Mouse (Mus musculus) forebrain, postnatal 0 days (tissue): Measurements from ENCODE around the gene Jade1. TPM values are rescaled to one million over a fixed set of nuclear protein-coding genes. Genes with fewer than 3 reads are reported as not detected.

ENCODE experiments used
- ATAC-seq: fragments of 200-750 bp; cut with Nextera tagmentation; 2 replicates; pipeline ENCODE4 v1.8.0; 2017; ENCODE audit warnings: mild to moderate bottlenecking, moderate library complexity
- DNase-seq: peaks from one replicate; pipeline ENCODE4 v3.0.0-alpha.2; 2015
- H3K27ac ChIP-seq: fragments of 300-500 bp; sonication (generic); 2 replicates; pipeline ENCODE4 v1.5.1; 2014; ENCODE audit warnings: low read depth, mild to moderate bottlenecking, antibody characterized with exemption, low read length, moderate library complexity, mixed read lengths
- H3K27me3 ChIP-seq: fragments of 300-500 bp; sonication (generic); 2 replicates; pipeline ENCODE4 v1.6.1; 2014; ENCODE audit warnings: mild to moderate bottlenecking, low read length, mixed read lengths; ENCODE audit not compliant: insufficient read depth
- H3K36me3 ChIP-seq: fragments of 300-500 bp; sonication (generic); 2 replicates; pipeline ENCODE4 v1.6.1; 2014; ENCODE audit warnings: mild to moderate bottlenecking, moderate library complexity; ENCODE audit not compliant: insufficient read depth
- H3K4me1 ChIP-seq: fragments of 300-500 bp; sonication (generic); 2 replicates; pipeline ENCODE4 v1.6.1; 2014; ENCODE audit warnings: antibody characterized with exemption; ENCODE audit not compliant: insufficient read depth
- H3K4me2 ChIP-seq: fragments of 300-500 bp; sonication (generic); 2 replicates; pipeline ENCODE4 v1.6.1; 2014; ENCODE audit warnings: low read depth, mild to moderate bottlenecking, moderate library complexity
- H3K4me3 ChIP-seq: fragments of 300-500 bp; sonication (generic); 2 replicates; pipeline ENCODE4 v1.5.1; 2014; ENCODE audit warnings: low read depth, low read length, mixed read lengths
- H3K9ac ChIP-seq: fragments of 300-500 bp; sonication (generic); 2 replicates; pipeline ENCODE4 v1.6.1; 2014; ENCODE audit warnings: mild to moderate bottlenecking
- H3K9me3 ChIP-seq: fragments of 300-500 bp; sonication (generic); 2 replicates; pipeline ENCODE4 v1.6.1; 2016; ENCODE audit warnings: low read length
- CTCF ChIP-seq: sonication (generic); IDR thresholded peaks from 2 replicates; pipeline ENCODE4 v1.5.1; 2016; ENCODE audit warnings: antibody characterized with exemption, control low read depth, low read depth
- WGBS: fragments of 180-500 bp; shearing (Covaris S2); extraction: QIAGEN DNeasy Blood & Tissue Kit; methylation state at CpG from one replicate; pipeline ENCODE4 v1.1.7; 2014; 5-methylcytosine and 5-hydroxymethylcytosine counted together
- polyA plus RNA-seq: library from polyadenylated mRNA; unstranded; fragments of >200 nt; fragmentation: Nextera tagmentation; extraction: Ambion mirVana; gene quantifications from 2 replicates; pipeline ENCODE4 v1.2.1, GENCODE M21; 2015
- total RNA-seq: library from RNA; depleted of rRNA; stranded (reverse); fragments of >200 nt; gene quantifications from 2 replicates; pipeline ENCODE4 v1.2.3, GENCODE M21; 2014

Gene Jade1
- total and polyA plus RNA-seq, 2 experiments from 2014 or later = 13.1 to 17.9 TPM

- Histone ChIP-seq H3K4me3 (no peak overlapping the region), H3K9ac (no peak overlapping the region), H3K27me3 (no peaks in the 10 kb centered on the region), H3K9me3 (no peaks in the 10 kb centered on the region), H3K4me1 (peaks cover 4% of the 10 kb centered on the region; the same call in 1 of the 2 replicates), H3K36me3 (peaks cover 33% of the 10 kb centered on the region), H3K4me2 (no peak overlapping the region), H3K27ac (no peak overlapping the region)
- 86% methylated on average over 20 of the region's 20 CpGs for WGBS
- no peak for DNase-seq
- TF ChIP-seq CTCF = 0 out of 2 replicates have a peak, but pooled peaks have one; percentile 9
- ATAC-seq = no peak
Measured at GRCm38 (mm10) chr3:41590695-41591559, 35.4 kb downstream of the Jade1 start.

GRCm38 (mm10) chr3:41591651-41592170, 36.2 kb downstream of the Jade1 start:
- 95% methylated on average over 14 of the region's 14 CpGs for WGBS
- Histone ChIP-seq H3K4me2 (no peak overlapping the region), H3K36me3 (peaks cover 36% of the 10 kb centered on the region)

GRCm38 (mm10) chr3:41592805-41593204, 37.3 kb downstream of the Jade1 start:
- TF ChIP-seq CTCF = no peak
- H3K9me3 ChIP-seq = no peaks in the 10 kb centered on the region
- peaks cover 41% of the 10 kb centered on the region for H3K36me3 ChIP-seq
- no peaks in the 10 kb centered on the region for H3K27me3 ChIP-seq
- H3K4me3 ChIP-seq = no peak overlapping the region
- 69% methylated on average over 7 of the region's 7 CpGs for WGBS
- ATAC-seq (no peak), DNase-seq (no peak)
- no peak overlapping the region for H3K27ac ChIP-seq
- H3K9ac ChIP-seq = no peak overlapping the region
- H3K4me2 ChIP-seq = no peak overlapping the region
- peaks cover 4% of the 10 kb centered on the region; the same call in 1 of the 2 replicates for H3K4me1 ChIP-seq

More at GRCm38 (mm10) chr3:41591651-41592170, 36.2 kb downstream of the Jade1 start:
- Histone ChIP-seq H3K4me3 (no peak overlapping the region), H3K4me1 (peaks cover 4% of the 10 kb centered on the region; the same call in 1 of the 2 replicates), H3K9ac (no peak overlapping the region), H3K9me3 (no peaks in the 10 kb centered on the region), H3K27ac (no peak overlapping the region), H3K27me3 (no peaks in the 10 kb centered on the region)
- ATAC-seq (no peak), DNase-seq (no peak)
- no peak for TF ChIP-seq CTCF

GRCm38 (mm10) chr3:41594097-41594879, 38.8 kb downstream of the Jade1 start:
- H3K9me3 ChIP-seq = no peaks in the 10 kb centered on the region
- ATAC-seq (no peak), DNase-seq (no peak)
- WGBS = 83% methylated on average over 9 of the region's 9 CpGs
- no peak overlapping the region for H3K27ac ChIP-seq
- peaks cover 41% of the 10 kb centered on the region for H3K36me3 ChIP-seq
- no peak overlapping the region for H3K4me3 ChIP-seq
- TF ChIP-seq CTCF = no peak
- no peaks in the 10 kb centered on the region for H3K27me3 ChIP-seq
- no peak overlapping the region for H3K9ac ChIP-seq
- no peaks in the 10 kb centered on the region for H3K4me1 ChIP-seq
- H3K4me2 ChIP-seq = no peak overlapping the region

GRCm38 (mm10) chr3:41595010-41595409, 39.5 kb downstream of the Jade1 start:
- Histone ChIP-seq H3K4me2 (no peak overlapping the region), H3K27me3 (no peaks in the 10 kb centered on the region), H3K4me3 (no peak overlapping the region), H3K27ac (no peak overlapping the region), H3K36me3 (peaks cover 36% of the 10 kb centered on the region), H3K9me3 (no peaks in the 10 kb centered on the region), H3K9ac (no peak overlapping the region), H3K4me1 (no peaks in the 10 kb centered on the region)
- no peak for TF ChIP-seq CTCF
- DNase-seq (no peak), ATAC-seq (no peak)
- 97% methylated on average over 4 of the region's 4 CpGs for WGBS

- DNase-seq (no peak), ATAC-seq (no peak)
- H3K9me3 ChIP-seq = no peaks in the 10 kb centered on the region
- no peak overlapping the region for H3K4me2 ChIP-seq
- H3K9ac ChIP-seq = no peak overlapping the region
- no peaks in the 10 kb centered on the region for H3K4me1 ChIP-seq
- H3K27me3 ChIP-seq = no peaks in the 10 kb centered on the region
- TF ChIP-seq CTCF = no peak
- no peak overlapping the region for H3K27ac ChIP-seq
- no peak overlapping the region for H3K4me3 ChIP-seq
- WGBS = 95% methylated on average over 8 of the region's 8 CpGs
- H3K36me3 ChIP-seq = peaks cover 33% of the 10 kb centered on the region
Measured at GRCm38 (mm10) chr3:41597036-41597435, 41.5 kb downstream of the Jade1 start.

- DNase-seq (no peak), ATAC-seq (no peak)
- 70% methylated on average over 9 of the region's 9 CpGs for WGBS
- Histone ChIP-seq H3K4me1 (no peaks in the 10 kb centered on the region), H3K4me2 (no peak overlapping the region), H3K27ac (no peak overlapping the region), H3K9me3 (no peaks in the 10 kb centered on the region), H3K9ac (no peak overlapping the region), H3K4me3 (no peak overlapping the region), H3K36me3 (peaks cover 25% of the 10 kb centered on the region), H3K27me3 (no peaks in the 10 kb centered on the region)
- TF ChIP-seq CTCF = no peak
Measured at GRCm38 (mm10) chr3:41598412-41598811, 42.9 kb downstream of the Jade1 start.
